Mouse (Mus musculus): ENCODE data around the gene Bcl11a. TPM values are rescaled to one million over a fixed set of nuclear protein-coding genes. Genes with fewer than 3 reads are reported as not detected.

The Bcl11a gene
- polyA plus RNA-seq, 1 experiment = 0.23 TPM

GRCm38 (mm10) chr11:24079392-24080391, 1.8 kb downstream of the Bcl11a start:
- Histone ChIP-seq H3K27ac (ENCODE audit: insufficient read depth, low read depth, low read length) (no peak overlapping the region), H3K4me1 (ENCODE audit: control insufficient read depth, insufficient read depth, low read length) (peaks cover 4% of the 10 kb centered on the region; the same call in 1 of the 2 replicates), H3K4me3 (ENCODE audit: insufficient read depth, low read length) (peak overlapping the region; percentile 64)
- no peak for TF ChIP-seq POLR2A (IDR thresholded peaks at IDR 0.05; ENCODE audit: borderline replicate concordance, low read depth, low read length)
- no peak for TF ChIP-seq CTCF (IDR thresholded peaks at IDR 0.05; ENCODE audit: low read depth, low read length)

GRCm38 (mm10) chr11:24080541-24080940, 2.7 kb downstream of the Bcl11a start:
- TF ChIP-seq POLR2A (IDR thresholded peaks at IDR 0.05; ENCODE audit: borderline replicate concordance, low read depth, low read length) (no peak), CTCF (IDR thresholded peaks at IDR 0.05; ENCODE audit: low read depth, low read length) (no peak)
- H3K4me1 ChIP-seq (ENCODE audit: control insufficient read depth, insufficient read depth, low read length) = peaks cover 4% of the 10 kb centered on the region; the same call in 1 of the 2 replicates
- 0 out of 2 replicates have a peak overlapping the region, but pooled peaks have one; percentile 3 for H3K4me3 ChIP-seq (ENCODE audit: insufficient read depth, low read length)
- no peak overlapping the region for H3K27ac ChIP-seq (ENCODE audit: insufficient read depth, low read depth, low read length)

GRCm38 (mm10) chr11:24081016-24081686, 3.3 kb downstream of the Bcl11a start:
- peaks cover 4% of the 10 kb centered on the region; the same call in 1 of the 2 replicates for H3K4me1 ChIP-seq (ENCODE audit: control insufficient read depth, insufficient read depth, low read length)
- H3K4me3 ChIP-seq (ENCODE audit: insufficient read depth, low read length) = peak overlapping the region; percentile 28
- no peak overlapping the region for H3K27ac ChIP-seq (ENCODE audit: insufficient read depth, low read depth, low read length)
- TF ChIP-seq POLR2A (IDR thresholded peaks at IDR 0.05; ENCODE audit: borderline replicate concordance, low read depth, low read length) (no peak), CTCF (IDR thresholded peaks at IDR 0.05; ENCODE audit: low read depth, low read length) (peak; percentile 11; the same call in 1 of the 2 replicates)

GRCm38 (mm10) chr11:24081687-24082384, 4.0 kb downstream of the Bcl11a start:
- Histone ChIP-seq H3K4me1 (ENCODE audit: control insufficient read depth, insufficient read depth, low read length) (peaks cover 4% of the 10 kb centered on the region; the same call in 1 of the 2 replicates), H3K4me3 (ENCODE audit: insufficient read depth, low read length) (peak overlapping the region; percentile 28; the same call in 1 of the 2 replicates), H3K27ac (ENCODE audit: insufficient read depth, low read depth, low read length) (no peak overlapping the region)
- no peak for TF ChIP-seq POLR2A (IDR thresholded peaks at IDR 0.05; ENCODE audit: borderline replicate concordance, low read depth, low read length)
- TF ChIP-seq CTCF (IDR thresholded peaks at IDR 0.05; ENCODE audit: low read depth, low read length) = no peak

GRCm38 (mm10) chr11:24082385-24083075, 4.7 kb downstream of the Bcl11a start:
- TF ChIP-seq POLR2A (IDR thresholded peaks at IDR 0.05; ENCODE audit: borderline replicate concordance, low read depth, low read length) (no peak), CTCF (IDR thresholded peaks at IDR 0.05; ENCODE audit: low read depth, low read length) (no peak)
- H3K4me3 ChIP-seq (ENCODE audit: insufficient read depth, low read length) = no peak overlapping the region
- H3K27ac ChIP-seq (ENCODE audit: insufficient read depth, low read depth, low read length) = no peak overlapping the region
- H3K4me1 ChIP-seq (ENCODE audit: control insufficient read depth, insufficient read depth, low read length) = peaks cover 4% of the 10 kb centered on the region; the same call in 1 of the 2 replicates

- no peak overlapping the region for H3K27ac ChIP-seq (ENCODE audit: insufficient read depth, low read depth, low read length)
- no peak for TF ChIP-seq POLR2A (IDR thresholded peaks at IDR 0.05; ENCODE audit: borderline replicate concordance, low read depth, low read length)
- no peak for TF ChIP-seq CTCF (IDR thresholded peaks at IDR 0.05; ENCODE audit: low read depth, low read length)
- no peak overlapping the region for H3K4me3 ChIP-seq (ENCODE audit: insufficient read depth, low read length)
- H3K4me1 ChIP-seq (ENCODE audit: control insufficient read depth, insufficient read depth, low read length) = peaks cover 4% of the 10 kb centered on the region; the same call in 1 of the 2 replicates
Measured at GRCm38 (mm10) chr11:24083076-24083405, 5.2 kb downstream of the Bcl11a start.

- Histone ChIP-seq H3K27ac (ENCODE audit: insufficient read depth, low read depth, low read length) (no peak overlapping the region), H3K4me1 (ENCODE audit: control insufficient read depth, insufficient read depth, low read length) (peaks cover 4% of the 10 kb centered on the region; the same call in 1 of the 2 replicates), H3K4me3 (ENCODE audit: insufficient read depth, low read length) (no peak overlapping the region)
- no peak for TF ChIP-seq POLR2A (IDR thresholded peaks at IDR 0.05; ENCODE audit: borderline replicate concordance, low read depth, low read length)
- TF ChIP-seq CTCF (IDR thresholded peaks at IDR 0.05; ENCODE audit: low read depth, low read length) = no peak
Measured at GRCm38 (mm10) chr11:24083423-24083822, 5.6 kb downstream of the Bcl11a start.

GRCm38 (mm10) chr11:24084077-24084476, 6.2 kb downstream of the Bcl11a start:
- Histone ChIP-seq H3K4me1 (ENCODE audit: control insufficient read depth, insufficient read depth, low read length) (peaks cover 3% of the 10 kb centered on the region; the same call in 1 of the 2 replicates), H3K4me3 (ENCODE audit: insufficient read depth, low read length) (no peak overlapping the region), H3K27ac (ENCODE audit: insufficient read depth, low read depth, low read length) (no peak overlapping the region)
- no peak for TF ChIP-seq POLR2A (IDR thresholded peaks at IDR 0.05; ENCODE audit: borderline replicate concordance, low read depth, low read length)
- TF ChIP-seq CTCF (IDR thresholded peaks at IDR 0.05; ENCODE audit: low read depth, low read length) = no peak

GRCm38 (mm10) chr11:24084590-24084989, 6.7 kb downstream of the Bcl11a start:
- peaks cover 2% of the 10 kb centered on the region; the same call in 1 of the 2 replicates for H3K4me1 ChIP-seq (ENCODE audit: control insufficient read depth, insufficient read depth, low read length)

More at GRCm38 (mm10) chr11:24084590-24084989, 6.7 kb downstream of the Bcl11a start:
- TF ChIP-seq POLR2A (IDR thresholded peaks at IDR 0.05; ENCODE audit: borderline replicate concordance, low read depth, low read length) (no peak), CTCF (IDR thresholded peaks at IDR 0.05; ENCODE audit: low read depth, low read length) (no peak)
- Histone ChIP-seq H3K27ac (ENCODE audit: insufficient read depth, low read depth, low read length) (no peak overlapping the region), H3K4me3 (ENCODE audit: insufficient read depth, low read length) (no peak overlapping the region)

All from bone marrow macrophage, adult 2 months (primary cell).